Mouse (Mus musculus) erythroblast, embryonic 14.5 days (primary cell): ENCODE results near the gene A530016L24Rik. TPM values are rescaled to one million over a fixed set of nuclear protein-coding genes. Genes with fewer than 3 reads are reported as not detected.

Experiments
- H3K27me3 ChIP-seq: 2 replicates; pipeline ENCODE4 v1.6.1; 2012; ENCODE audit warnings: inconsistent platforms; ENCODE audit not compliant: control insufficient read depth
- H3K36me3 ChIP-seq: 2 replicates; pipeline ENCODE4 v1.6.1; 2012; ENCODE audit warnings: mild to moderate bottlenecking, inconsistent platforms; ENCODE audit not compliant: control insufficient read depth
- H3K4me1 ChIP-seq: 2 replicates; pipeline ENCODE4 v1.6.1; 2012; ENCODE audit warnings: inconsistent platforms; ENCODE audit not compliant: control insufficient read depth
- H3K4me3 ChIP-seq: replicated peaks from 2 replicates; pipeline ENCODE3; 2012; ENCODE audit warnings: moderate library complexity, mild to moderate bottlenecking, inconsistent platforms
- H3K9me3 ChIP-seq: 2 replicates; pipeline ENCODE4 v1.6.1; 2012; ENCODE audit warnings: low read length, inconsistent platforms, mixed read lengths; ENCODE audit not compliant: control insufficient read depth
- GATA1 ChIP-seq: IDR thresholded peaks from 2 replicates; pipeline ENCODE4 v1.6.1; 2012; ENCODE audit warnings: low read length, inconsistent platforms, mixed read lengths
- TAL1 ChIP-seq: IDR thresholded peaks from 3 replicates; pipeline ENCODE4 v1.6.1; 2012; ENCODE audit warnings: low read length, inconsistent platforms, mixed read lengths
- polyA plus RNA-seq: library from polyadenylated mRNA; stranded (reverse); fragments of >175 nt; gene quantifications from 2 replicates; pipeline ENCODE4 v1.2.3, GENCODE M21; 2012

A530016L24Rik gene
- polyA plus RNA-seq, 1 experiment, result 0.01 TPM

- Histone ChIP-seq H3K9me3 (no peaks in the 10 kb centered on the region), H3K4me3 (no peak overlapping the region), H3K27me3 (no peaks in the 10 kb centered on the region), H3K36me3 (no peaks in the 10 kb centered on the region), H3K4me1 (no peaks in the 10 kb centered on the region)
- no peak for TF ChIP-seq TAL1
- TF ChIP-seq GATA1, result no peak
Observed at GRCm38 (mm10) chr12:112462423-112462822, 26.8 kb upstream of the A530016L24Rik start.

- TF ChIP-seq TAL1, result no peak
- TF ChIP-seq GATA1, result no peak
- Histone ChIP-seq H3K27me3 (no peaks in the 10 kb centered on the region), H3K9me3 (no peaks in the 10 kb centered on the region), H3K4me1 (no peaks in the 10 kb centered on the region), H3K4me3 (no peak overlapping the region), H3K36me3 (no peaks in the 10 kb centered on the region)
Observed at GRCm38 (mm10) chr12:112463209-112463608, 26.0 kb upstream of the A530016L24Rik start.

- H3K9me3 ChIP-seq, result no peaks in the 10 kb centered on the region
- H3K36me3 ChIP-seq, result no peaks in the 10 kb centered on the region
- H3K4me3 ChIP-seq, result no peak overlapping the region
- H3K27me3 ChIP-seq, result no peaks in the 10 kb centered on the region
- TF ChIP-seq TAL1, result no peak
- TF ChIP-seq GATA1, result no peak
- no peaks in the 10 kb centered on the region for H3K4me1 ChIP-seq
Observed at GRCm38 (mm10) chr12:112463750-112464444, 25.4 kb upstream of the A530016L24Rik start.

- Histone ChIP-seq H3K27me3 (no peaks in the 10 kb centered on the region), H3K36me3 (no peaks in the 10 kb centered on the region), H3K4me1 (no peaks in the 10 kb centered on the region), H3K9me3 (no peaks in the 10 kb centered on the region), H3K4me3 (no peak overlapping the region)
- TF ChIP-seq TAL1 (no peak), GATA1 (no peak)
Observed at GRCm38 (mm10) chr12:112464516-112464915, 24.7 kb upstream of the A530016L24Rik start.

GRCm38 (mm10) chr12:112465928-112466327 lies 23.3 kb upstream of the A530016L24Rik start:
- H3K4me1 ChIP-seq, result no peaks in the 10 kb centered on the region
- H3K9me3 ChIP-seq, result no peaks in the 10 kb centered on the region
- no peaks in the 10 kb centered on the region for H3K27me3 ChIP-seq
- no peaks in the 10 kb centered on the region for H3K36me3 ChIP-seq
- TF ChIP-seq GATA1, result no peak
- TF ChIP-seq TAL1, result no peak
- no peak overlapping the region for H3K4me3 ChIP-seq

GRCm38 (mm10) chr12:112467387-112467786 lies 21.9 kb upstream of the A530016L24Rik start:
- H3K36me3 ChIP-seq, result no peaks in the 10 kb centered on the region
- H3K9me3 ChIP-seq, result no peaks in the 10 kb centered on the region
- no peak overlapping the region for H3K4me3 ChIP-seq
- H3K4me1 ChIP-seq, result no peaks in the 10 kb centered on the region
- TF ChIP-seq GATA1, result no peak
- no peak for TF ChIP-seq TAL1
- H3K27me3 ChIP-seq, result no peaks in the 10 kb centered on the region

GRCm38 (mm10) chr12:112469393-112469792 lies 19.9 kb upstream of the A530016L24Rik start:
- Histone ChIP-seq H3K36me3 (no peaks in the 10 kb centered on the region), H3K4me3 (no peak overlapping the region), H3K27me3 (no peaks in the 10 kb centered on the region), H3K9me3 (no peaks in the 10 kb centered on the region), H3K4me1 (no peaks in the 10 kb centered on the region)
- TF ChIP-seq TAL1, result no peak
- no peak for TF ChIP-seq GATA1

GRCm38 (mm10) chr12:112470216-112470615 lies 19.0 kb upstream of the A530016L24Rik start:
- no peaks in the 10 kb centered on the region for H3K9me3 ChIP-seq
- no peaks in the 10 kb centered on the region for H3K4me1 ChIP-seq
- no peaks in the 10 kb centered on the region for H3K36me3 ChIP-seq
- no peak for TF ChIP-seq TAL1
- no peak for TF ChIP-seq GATA1
- H3K27me3 ChIP-seq, result no peaks in the 10 kb centered on the region
- H3K4me3 ChIP-seq, result no peak overlapping the region

- TF ChIP-seq GATA1 (no peak), TAL1 (no peak)
- Histone ChIP-seq H3K4me1 (no peaks in the 10 kb centered on the region), H3K9me3 (no peaks in the 10 kb centered on the region), H3K27me3 (no peaks in the 10 kb centered on the region), H3K36me3 (no peaks in the 10 kb centered on the region), H3K4me3 (no peak overlapping the region)
Observed at GRCm38 (mm10) chr12:112473777-112474176, 15.5 kb upstream of the A530016L24Rik start.

GRCm38 (mm10) chr12:112489535-112489934 lies 287 bp downstream of the A530016L24Rik start:
- Histone ChIP-seq H3K9me3 (no peaks in the 10 kb centered on the region), H3K4me3 (no peak overlapping the region), H3K27me3 (no peaks in the 10 kb centered on the region), H3K36me3 (no peaks in the 10 kb centered on the region), H3K4me1 (no peaks in the 10 kb centered on the region)
- TF ChIP-seq GATA1 (no peak), TAL1 (no peak)
